Mouse (Mus musculus) liver, embryonic 16.5 days (tissue): ENCODE measurements at regions not wholly inside any gene's neighbourhood (a gene's known extent, or its start where the extent isn't known, plus 50 kb on each side); places are given as distances from the start of the nearest gene placed in this dataset.

ENCODE experiments used
- ATAC-seq: fragments of 200-750 bp; cut with Nextera tagmentation; 2 replicates; pipeline ENCODE4 v1.8.0; 2017; ENCODE audit warnings: low read depth, mild to moderate bottlenecking, moderate number of reproducible peaks, moderate library complexity
- H3K27ac ChIP-seq: fragments of 300-500 bp; sonication (generic); 2 replicates; pipeline ENCODE4 v1.5.1; 2014; ENCODE audit warnings: mild to moderate bottlenecking, low read length
- H3K27me3 ChIP-seq: fragments of 300-500 bp; sonication (generic); 2 replicates; pipeline ENCODE4 v1.6.1; 2014; ENCODE audit warnings: low read depth, low read length, mixed read lengths; ENCODE audit not compliant: control insufficient read depth, insufficient read depth
- H3K36me3 ChIP-seq: fragments of 300-500 bp; sonication (generic); 2 replicates; pipeline ENCODE4 v1.6.1; 2014; ENCODE audit warnings: mild to moderate bottlenecking; ENCODE audit not compliant: control insufficient read depth, insufficient read depth
- H3K4me1 ChIP-seq: fragments of 300-500 bp; sonication (generic); 2 replicates; pipeline ENCODE4 v1.6.1; 2014; ENCODE audit warnings: low read depth, low read length, mixed read lengths; ENCODE audit not compliant: control insufficient read depth
- H3K4me2 ChIP-seq: fragments of 300-500 bp; sonication (generic); 2 replicates; pipeline ENCODE4 v1.6.1; 2014; ENCODE audit warnings: low read depth, low read length, mixed read lengths
- H3K4me3 ChIP-seq: fragments of 300-500 bp; sonication (generic); 2 replicates; pipeline ENCODE4 v1.5.1; 2014; ENCODE audit warnings: low read depth, mild to moderate bottlenecking, low read length
- H3K9ac ChIP-seq: fragments of 300-500 bp; sonication (generic); 2 replicates; pipeline ENCODE4 v1.6.1; 2014; ENCODE audit warnings: low read depth, low read length
- H3K9me3 ChIP-seq: fragments of 300-500 bp; sonication (generic); replicated peaks from 2 replicates; pipeline ENCODE4 v1.6.1; 2016; ENCODE audit warnings: low read length; ENCODE audit not compliant: control insufficient read depth
- WGBS: fragments of 180-500 bp; shearing (Covaris S2); extraction: QIAGEN DNeasy Blood & Tissue Kit; methylation state at CpG from one replicate; pipeline ENCODE4 v1.1.7; 2014; ENCODE audit not compliant: insufficient replicate concordance; 5-methylcytosine and 5-hydroxymethylcytosine counted together

DNA sequence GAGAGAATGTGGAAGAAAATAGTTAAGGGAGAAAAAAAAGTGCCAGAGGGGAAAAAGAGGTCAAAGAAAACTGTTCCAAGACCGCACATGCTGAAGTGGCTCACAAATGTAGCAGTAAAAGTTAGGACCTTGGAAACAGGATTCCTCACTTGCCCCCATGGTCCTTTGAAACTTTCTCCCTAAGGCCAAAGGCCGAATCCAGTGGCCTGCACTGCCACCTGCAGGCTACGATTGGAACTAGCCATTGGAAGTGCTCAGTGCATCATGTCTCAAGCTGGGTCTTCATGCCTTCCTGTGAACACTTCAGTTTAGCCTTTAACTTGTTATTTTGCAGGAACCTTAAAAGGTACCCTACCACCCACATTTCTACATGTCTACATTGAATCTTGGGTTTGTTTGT lies 56.3 kb upstream of the Mctp2 start:
- H3K4me1 ChIP-seq = no peaks in the 10 kb centered on the region
- no peaks in the 10 kb centered on the region for H3K27me3 ChIP-seq
- H3K9ac ChIP-seq = no peak overlapping the region
- ATAC-seq = no peak
- 9% methylated on average over 3 of the region's 3 CpGs for WGBS
- no peak overlapping the region for H3K4me2 ChIP-seq
- no peaks in the 10 kb centered on the region for H3K36me3 ChIP-seq
- H3K4me3 ChIP-seq = no peak overlapping the region
- H3K9me3 ChIP-seq = no peaks in the 10 kb centered on the region
- no peak overlapping the region for H3K27ac ChIP-seq

DNA sequence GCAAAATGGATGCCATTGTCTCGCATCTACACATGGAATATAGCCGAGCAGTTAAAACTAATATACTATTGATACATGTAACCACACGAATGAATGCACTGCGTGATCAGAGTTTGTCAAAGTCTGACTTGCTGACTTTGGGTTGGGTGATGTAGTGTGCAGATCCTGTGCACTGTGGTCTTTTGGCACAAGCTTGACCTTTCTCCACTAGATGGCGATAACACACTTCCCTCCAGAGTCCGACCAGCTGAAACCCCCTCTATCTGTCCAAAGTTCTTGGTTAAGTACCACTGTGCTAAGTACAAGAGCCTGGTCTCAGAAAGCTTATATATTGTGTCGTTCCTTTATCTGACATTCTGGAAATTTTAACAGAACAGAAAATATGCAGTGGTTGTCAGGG lies 84.9 kb upstream of the Mctp2 start:
- no peak overlapping the region for H3K4me3 ChIP-seq
- H3K4me2 ChIP-seq = no peak overlapping the region
- H3K27me3 ChIP-seq = no peaks in the 10 kb centered on the region
- no peak overlapping the region for H3K27ac ChIP-seq
- H3K9ac ChIP-seq = no peak overlapping the region
- no peaks in the 10 kb centered on the region for H3K9me3 ChIP-seq
- H3K4me1 ChIP-seq = no peaks in the 10 kb centered on the region
- H3K36me3 ChIP-seq = no peaks in the 10 kb centered on the region
- no peak for ATAC-seq
- 24% methylated on average over 7 of the region's 7 CpGs for WGBS

DNA sequence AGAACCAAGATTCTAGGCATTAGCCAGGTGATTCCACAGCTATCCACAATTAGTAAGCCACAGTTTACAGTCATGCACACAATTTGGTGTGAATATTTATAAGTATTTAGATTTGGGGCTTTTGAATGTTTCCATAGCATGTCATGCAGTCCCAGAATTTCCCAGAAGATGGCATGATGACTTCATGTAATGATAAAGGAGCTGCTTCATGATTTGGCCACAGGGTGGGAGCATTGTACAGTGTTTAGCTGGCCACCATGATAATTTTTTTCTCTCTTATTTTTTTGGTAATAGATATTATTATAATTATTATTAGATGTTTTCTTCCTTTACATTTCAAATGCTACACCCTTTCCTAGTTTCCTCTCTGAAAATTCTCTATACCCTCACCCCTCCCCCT lies 93.6 kb upstream of the Mctp2 start:
- Histone ChIP-seq H3K27me3 (no peaks in the 10 kb centered on the region), H3K36me3 (no peaks in the 10 kb centered on the region), H3K9me3 (no peaks in the 10 kb centered on the region), H3K9ac (no peak overlapping the region), H3K4me2 (no peak overlapping the region), H3K27ac (no peak overlapping the region), H3K4me1 (no peaks in the 10 kb centered on the region), H3K4me3 (no peak overlapping the region)
- no peak for ATAC-seq

DNA sequence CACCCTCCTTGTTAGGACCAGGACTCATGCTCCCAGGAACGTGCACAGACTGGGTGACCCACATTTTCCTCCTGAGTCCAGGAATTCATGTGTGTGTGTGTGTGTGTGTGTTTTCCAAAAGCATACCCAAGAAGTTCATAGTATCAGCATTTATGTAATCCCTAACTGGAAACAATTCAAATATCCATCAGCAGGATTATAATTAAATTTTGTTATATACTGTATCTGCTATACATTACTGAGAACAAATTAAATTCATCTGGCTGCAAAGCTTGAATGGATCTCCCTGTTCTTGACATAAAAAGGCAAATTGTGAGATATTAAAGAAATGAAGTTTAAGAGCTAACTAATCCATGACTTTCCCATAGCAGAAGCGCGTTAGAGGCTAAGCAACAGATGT lies 99.7 kb upstream of the Mctp2 start:
- H3K4me1 ChIP-seq = no peaks in the 10 kb centered on the region
- H3K36me3 ChIP-seq = no peaks in the 10 kb centered on the region
- H3K27me3 ChIP-seq = no peaks in the 10 kb centered on the region
- H3K4me2 ChIP-seq = no peak overlapping the region
- ATAC-seq = no peak
- H3K9ac ChIP-seq = no peak overlapping the region
- 70% methylated on average over 3 of the region's 3 CpGs for WGBS
- H3K4me3 ChIP-seq = no peak overlapping the region
- no peak overlapping the region for H3K27ac ChIP-seq
- H3K9me3 ChIP-seq = no peaks in the 10 kb centered on the region

DNA sequence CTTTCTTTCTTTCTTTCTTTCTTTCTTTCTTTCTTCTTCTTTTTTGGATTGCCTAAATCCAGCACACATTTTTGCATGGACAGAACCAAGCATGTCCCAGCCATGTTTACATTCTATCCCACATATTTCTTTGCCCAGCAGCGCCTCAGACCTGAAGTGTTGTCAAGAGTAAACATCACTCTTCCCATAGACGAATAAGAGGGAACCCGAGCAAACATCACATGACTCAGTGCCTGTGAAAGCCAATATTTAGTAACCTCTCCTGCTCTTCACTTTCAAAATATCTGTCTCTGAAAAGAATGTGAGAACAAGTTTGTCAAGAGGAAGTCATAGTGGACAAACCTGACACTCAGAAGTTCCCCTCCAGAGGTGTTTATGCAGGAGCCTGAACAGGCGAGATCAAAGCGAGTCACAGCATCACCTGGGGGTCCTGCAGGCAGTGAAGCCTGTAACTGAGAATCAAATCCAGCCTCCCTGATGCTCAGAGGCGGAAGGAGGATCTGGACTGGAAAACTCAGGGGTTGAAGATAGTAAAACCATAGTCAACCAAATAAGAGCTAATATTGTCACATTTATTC lies 102.1 kb upstream of the Mctp2 start:
- ATAC-seq = no peak
- Histone ChIP-seq H3K4me1 (no peaks in the 10 kb centered on the region), H3K36me3 (no peaks in the 10 kb centered on the region), H3K27ac (no peak overlapping the region), H3K9ac (no peak overlapping the region), H3K4me2 (no peak overlapping the region), H3K4me3 (no peak overlapping the region), H3K27me3 (no peaks in the 10 kb centered on the region), H3K9me3 (no peaks in the 10 kb centered on the region)
- 31% methylated on average over 6 of the region's 6 CpGs for WGBS

DNA sequence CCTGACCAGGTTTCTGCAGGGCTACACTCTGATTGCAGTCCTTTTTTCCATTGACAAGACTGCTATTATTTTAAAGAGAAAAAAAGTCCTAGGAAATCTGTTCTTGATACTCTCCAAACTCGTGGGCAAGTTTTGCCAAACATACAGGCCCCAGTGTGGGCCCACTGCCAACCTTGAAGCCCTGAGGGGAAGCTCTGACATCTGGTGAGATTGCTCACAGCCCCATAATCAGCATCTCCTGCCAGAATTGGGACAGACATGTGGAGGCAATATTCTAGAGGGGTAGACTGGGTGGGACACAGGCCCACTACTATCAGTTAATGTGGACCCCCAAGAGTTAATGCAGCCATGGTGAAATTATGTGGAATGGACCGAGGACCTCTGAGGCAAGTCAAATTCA lies 132.1 kb upstream of the Mctp2 start:
- no peak overlapping the region for H3K27ac ChIP-seq
- H3K9ac ChIP-seq = no peak overlapping the region
- H3K27me3 ChIP-seq = no peaks in the 10 kb centered on the region
- no peaks in the 10 kb centered on the region for H3K36me3 ChIP-seq
- ATAC-seq = no peak
- no peaks in the 10 kb centered on the region for H3K9me3 ChIP-seq
- 38% methylated on average over 2 of the region's 2 CpGs for WGBS
- no peak overlapping the region for H3K4me3 ChIP-seq
- no peaks in the 10 kb centered on the region for H3K4me1 ChIP-seq
- no peak overlapping the region for H3K4me2 ChIP-seq

DNA sequence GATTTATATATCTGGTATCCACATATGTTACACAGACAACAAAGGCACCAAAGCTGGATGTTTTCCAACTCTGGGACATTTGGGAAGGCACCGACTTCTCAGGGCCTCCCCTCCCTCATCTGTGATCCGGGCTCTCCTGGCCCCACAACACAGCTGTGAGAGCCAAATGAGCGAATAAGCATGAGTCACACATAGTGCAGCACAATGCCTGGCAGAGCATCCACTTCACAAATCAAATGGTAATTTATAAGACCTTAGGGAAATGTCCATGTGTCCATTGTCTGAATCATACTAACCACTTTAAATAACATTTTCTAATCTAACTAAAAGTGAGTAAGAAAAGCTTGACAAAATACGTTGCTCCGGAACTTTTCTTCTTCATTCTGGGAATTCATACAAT lies 135.6 kb upstream of the Mctp2 start:
- Histone ChIP-seq H3K4me2 (no peak overlapping the region), H3K27me3 (no peaks in the 10 kb centered on the region), H3K4me1 (no peaks in the 10 kb centered on the region), H3K36me3 (no peaks in the 10 kb centered on the region), H3K27ac (no peak overlapping the region), H3K4me3 (no peak overlapping the region), H3K9ac (no peak overlapping the region), H3K9me3 (no peaks in the 10 kb centered on the region)
- WGBS = 68% methylated on average over 5 of the region's 5 CpGs
- no peak for ATAC-seq

DNA sequence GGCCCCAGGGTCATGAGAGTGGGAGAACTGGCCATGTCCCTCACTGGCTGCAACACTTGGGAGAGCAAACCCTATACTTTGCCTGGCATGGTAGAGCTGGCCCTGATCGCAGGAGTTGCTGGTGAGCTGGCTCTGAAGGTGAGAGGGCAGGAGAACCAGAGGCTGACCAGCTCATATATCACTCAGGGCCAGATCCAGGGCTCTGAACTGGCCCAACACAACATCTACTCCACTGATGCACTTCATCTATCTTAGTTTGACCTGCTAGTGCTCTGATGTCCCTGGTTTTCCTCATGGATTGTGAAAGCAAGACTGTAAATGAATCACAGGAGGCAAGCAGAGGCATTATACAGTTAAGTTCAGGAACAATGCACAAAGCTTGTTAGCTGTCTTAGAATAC lies 137.6 kb upstream of the Mctp2 start:
- 63% methylated on average over 1 of the region's 1 CpGs for WGBS
- Histone ChIP-seq H3K27me3 (no peaks in the 10 kb centered on the region), H3K27ac (no peak overlapping the region), H3K9ac (no peak overlapping the region), H3K9me3 (no peaks in the 10 kb centered on the region), H3K4me1 (no peaks in the 10 kb centered on the region), H3K4me2 (no peak overlapping the region), H3K36me3 (no peaks in the 10 kb centered on the region), H3K4me3 (no peak overlapping the region)
- ATAC-seq = no peak

DNA sequence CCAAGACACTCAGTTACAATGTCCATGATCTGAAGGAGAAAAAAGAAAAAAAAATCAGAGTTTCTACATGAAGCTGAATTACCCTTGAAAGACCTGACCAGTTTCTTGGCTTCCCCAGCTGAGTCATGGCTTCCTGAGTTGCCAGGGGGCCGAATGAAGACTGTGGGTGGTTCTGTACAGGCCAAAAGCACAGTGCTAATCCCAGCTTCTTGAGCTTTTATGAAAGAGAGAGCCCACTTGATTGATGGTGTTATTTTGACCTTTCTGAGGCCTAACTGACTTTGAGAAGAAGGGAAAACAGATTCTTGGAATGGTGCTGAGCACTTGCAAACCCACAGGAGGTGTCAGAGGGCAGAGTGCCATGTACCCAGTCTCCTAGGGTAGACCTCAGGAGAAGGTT lies 138.4 kb upstream of the Mctp2 start:
- Histone ChIP-seq H3K36me3 (no peaks in the 10 kb centered on the region), H3K27ac (no peak overlapping the region), H3K27me3 (no peaks in the 10 kb centered on the region), H3K9ac (no peak overlapping the region), H3K4me1 (no peaks in the 10 kb centered on the region), H3K4me3 (no peak overlapping the region), H3K4me2 (no peak overlapping the region), H3K9me3 (no peaks in the 10 kb centered on the region)
- WGBS = 45% methylated on average over 1 of the region's 1 CpGs
- ATAC-seq = no peak

DNA sequence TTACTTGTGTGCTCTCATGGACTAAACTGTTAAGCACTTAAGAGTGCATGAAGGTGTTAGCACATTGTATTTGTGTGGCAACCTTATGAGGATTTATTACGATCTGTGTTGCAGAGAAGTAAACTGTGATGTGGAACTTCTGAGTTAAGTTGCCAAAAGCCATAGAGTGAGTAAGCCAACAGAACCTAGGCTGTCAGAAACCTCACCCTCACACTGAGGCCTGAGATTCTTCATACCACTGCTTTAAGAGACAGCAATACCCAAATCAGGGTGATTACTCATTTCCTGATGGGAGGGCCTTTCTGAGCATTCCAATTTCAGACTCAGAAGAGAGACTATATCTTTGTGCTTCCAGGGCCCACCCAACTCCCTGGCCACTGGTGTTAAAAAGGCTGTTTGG lies 140.5 kb upstream of the Mctp2 start:
- H3K27me3 ChIP-seq = no peaks in the 10 kb centered on the region
- WGBS = 68% methylated on average over 1 of the region's 1 CpGs
- ATAC-seq = no peak
- H3K4me3 ChIP-seq = no peak overlapping the region
- no peaks in the 10 kb centered on the region for H3K9me3 ChIP-seq
- H3K27ac ChIP-seq = no peak overlapping the region
- H3K4me1 ChIP-seq = no peaks in the 10 kb centered on the region
- H3K9ac ChIP-seq = no peak overlapping the region
- no peaks in the 10 kb centered on the region for H3K36me3 ChIP-seq
- H3K4me2 ChIP-seq = no peak overlapping the region
